Mouse (Mus musculus): ENCODE results near the gene Gm20422. TPM values are rescaled to one million over a fixed set of nuclear protein-coding genes. Genes with fewer than 3 reads are reported as not detected.

Gene Gm20422
- polyA plus RNA-seq (2014; fragmentation: Illumina TruSeq; extraction: RNeasy Lipid Tissue Mini Kit (QIAGEN cat#74804); ENCODE audit: low read depth, low replicate concordance) = not detected

DNA sequence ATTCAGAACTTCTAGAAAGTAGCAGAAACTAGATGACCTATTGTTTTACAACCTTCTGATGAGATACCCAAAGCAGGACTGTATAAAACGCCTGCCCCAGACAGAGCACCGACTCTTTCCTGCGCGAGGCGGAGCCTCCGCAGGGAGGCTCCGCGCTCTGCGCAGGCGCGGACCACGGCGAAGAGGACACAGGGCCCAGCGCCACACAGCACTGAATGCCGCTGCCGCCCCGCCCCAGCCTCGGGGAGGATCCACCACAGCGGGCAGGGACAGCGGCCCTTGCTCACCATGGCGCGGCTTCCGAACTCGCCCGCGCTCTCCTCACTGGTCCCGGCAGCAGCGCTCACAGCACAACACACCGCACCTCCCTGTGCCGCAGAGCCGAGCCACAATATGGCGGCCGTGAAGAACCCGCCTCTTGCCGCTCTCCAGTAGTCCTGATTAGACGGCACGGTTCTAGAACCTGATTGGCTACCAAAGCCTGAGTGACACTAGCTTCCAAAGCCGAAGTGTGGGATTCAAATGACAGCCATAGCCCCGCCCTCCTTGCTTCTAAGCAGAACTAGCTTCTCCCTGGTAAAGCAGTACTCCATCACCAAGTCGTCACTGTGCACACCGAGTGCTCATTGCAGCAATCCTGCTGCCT, at the start of gene Gm20422:
Gene Gm20422 (minus strand): TSS at position 384 of the 646 bp plus-strand sequence.

DNA sequence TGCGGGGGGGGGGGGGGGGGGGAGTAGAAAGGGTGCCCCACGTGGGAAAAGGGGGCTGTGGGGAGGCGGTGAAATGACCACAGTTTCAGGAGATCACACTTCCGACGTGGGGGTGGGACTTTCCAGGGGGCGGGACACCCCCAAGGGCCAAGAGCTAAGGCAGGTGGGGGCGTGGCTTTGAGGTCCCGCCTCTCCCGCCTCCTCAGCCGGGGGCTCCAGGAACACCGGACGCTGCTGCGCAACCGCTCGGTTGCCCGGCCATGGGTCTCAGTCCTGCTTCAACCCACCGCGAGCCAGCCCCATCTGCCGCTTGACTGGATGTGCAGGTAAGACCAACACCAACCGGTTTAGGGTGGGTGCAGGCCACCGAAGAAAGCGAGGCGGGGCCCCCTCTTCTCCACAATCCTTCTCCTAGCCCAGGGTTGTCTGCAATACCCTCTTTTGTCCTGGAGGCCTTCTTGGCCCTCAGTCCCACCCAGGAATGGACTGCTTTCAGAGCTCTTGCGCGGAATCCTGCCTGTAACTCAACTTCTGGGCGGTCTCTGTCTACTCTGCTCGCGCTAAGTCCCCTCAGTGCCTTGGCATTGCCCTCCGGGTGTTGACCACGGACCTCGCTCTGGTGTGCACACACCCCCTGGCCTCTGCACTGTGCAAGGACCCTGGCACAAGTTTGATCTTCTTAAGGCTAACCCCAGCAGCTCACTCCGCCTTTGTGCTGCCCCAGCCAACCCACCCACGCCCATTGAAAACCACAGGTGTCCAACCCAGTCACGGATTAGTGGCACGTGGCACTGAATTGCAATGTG, 47.9 kb upstream of the Gm20422 start, which contains the start of gene Lpar2:
Gene Lpar2 (plus strand): TSS at position 44 of the 806 bp plus-strand sequence.

DNA sequence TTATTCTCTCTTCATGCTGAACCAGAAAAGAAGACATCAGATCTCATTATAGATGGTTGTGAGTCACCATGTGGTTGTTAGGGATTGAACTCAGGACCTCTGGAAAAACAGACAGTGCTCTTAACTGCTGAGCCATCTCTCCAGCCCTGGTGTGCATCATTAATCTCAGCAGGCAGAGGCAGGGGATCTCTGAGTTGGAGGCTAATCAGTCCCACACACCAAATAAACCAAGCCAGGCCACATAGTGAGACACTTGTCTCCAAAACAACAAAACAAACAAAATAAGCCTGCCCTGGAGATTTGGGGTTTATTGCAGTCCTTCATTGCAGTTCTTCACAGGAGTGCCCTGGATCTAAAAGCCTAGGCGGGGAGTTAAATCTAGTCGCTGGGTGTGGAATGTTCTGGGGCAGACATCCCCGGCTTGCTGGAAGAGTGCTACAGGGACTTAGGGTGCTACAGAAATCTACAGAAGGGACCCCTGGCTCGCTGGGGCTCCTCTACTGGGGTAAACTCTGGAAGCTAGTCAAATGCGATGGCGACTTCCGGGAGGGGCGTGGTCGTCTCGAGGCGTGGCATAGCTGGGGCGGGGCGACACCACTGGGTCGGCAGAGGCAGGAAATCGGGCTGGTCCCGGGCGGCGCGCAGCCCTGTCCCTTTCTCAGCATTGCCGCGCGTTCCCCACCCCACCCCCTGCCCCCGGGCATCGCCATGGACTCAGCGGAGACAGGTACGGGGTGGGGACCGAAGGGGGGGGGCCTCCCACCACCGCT, 33.6 kb upstream of the Gm20422 start, which contains the start of gene Gmip:
Gene Gmip (plus strand): TSS at position 586 of the 770 bp plus-strand sequence.

DNA sequence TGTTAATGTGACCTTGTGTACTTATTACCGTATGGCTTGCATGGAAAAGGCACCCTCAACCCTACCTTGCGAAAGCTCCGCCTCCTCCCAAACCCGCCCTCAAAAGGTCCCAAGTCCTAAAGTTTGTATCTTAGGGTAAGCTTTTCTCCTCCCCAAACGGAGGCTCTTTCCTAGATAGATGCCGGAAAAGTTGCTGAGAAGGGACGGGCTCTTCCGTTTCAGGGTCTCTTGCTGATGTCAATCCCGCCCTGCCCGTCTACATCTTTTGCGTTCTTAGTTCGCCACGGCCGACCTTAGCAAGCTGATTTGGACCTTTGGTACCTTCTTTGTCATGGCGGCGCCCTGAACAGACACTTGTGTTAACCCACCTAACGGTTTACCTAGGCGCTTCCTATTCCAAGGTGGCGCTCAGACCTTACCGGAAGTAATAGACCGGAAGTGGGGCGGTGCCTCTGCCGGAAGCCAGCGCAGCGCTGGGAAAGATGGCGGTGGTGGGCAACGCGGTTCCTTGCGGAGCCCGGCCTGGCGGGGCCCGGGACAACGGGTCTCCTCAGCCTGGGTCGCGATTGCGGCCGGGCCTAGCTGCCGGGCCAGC, 16.2 kb upstream of the Gm20422 start, which contains the start of the genes Atp13a1 and Zfp866:
Gene Atp13a1 (plus strand): TSS at position 391 of the 595 bp plus-strand sequence.
Gene Zfp866 (minus strand): TSS at position 406 of the 595 bp plus-strand sequence.

DNA sequence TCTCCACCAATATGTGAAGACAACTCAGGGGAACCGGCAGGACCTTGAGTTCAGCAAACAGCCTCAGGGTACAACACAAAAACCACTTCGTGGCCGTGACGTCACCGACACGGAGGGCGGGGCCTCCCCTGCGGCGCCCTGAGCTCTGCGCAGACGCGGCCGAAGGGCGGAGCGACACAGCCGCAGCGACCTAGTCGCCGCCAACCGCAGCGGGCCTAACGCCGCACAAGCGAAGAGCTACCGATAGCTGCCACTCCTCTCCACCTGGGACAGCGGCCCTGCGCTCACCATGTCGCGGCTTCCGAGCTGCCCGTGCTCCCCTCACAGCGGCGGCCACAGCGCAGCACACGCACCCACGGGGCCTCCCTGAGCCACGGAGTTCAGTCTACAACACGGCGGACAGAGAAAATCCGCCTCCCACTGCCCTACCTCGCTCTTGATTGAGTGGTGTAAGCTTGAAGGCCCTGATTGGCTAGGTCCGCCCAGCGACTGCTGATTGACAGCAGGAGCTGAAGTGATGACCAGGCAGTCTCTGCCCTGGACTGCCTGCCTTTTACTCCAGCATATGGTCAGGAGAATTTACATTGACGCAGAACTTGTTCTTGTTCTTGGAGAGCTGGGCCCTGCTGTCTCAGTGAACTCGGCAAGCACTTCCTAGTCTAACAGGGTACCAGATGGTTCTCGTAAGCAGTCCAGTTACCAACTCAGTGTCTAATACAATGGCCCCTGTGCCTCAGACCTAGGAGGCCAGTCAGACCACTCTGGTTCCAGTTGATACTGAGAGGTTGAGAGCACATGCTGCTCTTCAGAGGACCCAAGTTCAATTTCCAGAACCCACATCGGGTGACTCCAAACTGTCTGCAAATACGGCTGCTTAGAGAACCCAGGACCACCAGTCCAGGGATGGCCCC, 24.9 kb downstream of the Gm20422 start, which contains the start of gene Zfp963:
Gene Zfp963 (minus strand): TSS at position 427 of the 911 bp plus-strand sequence.

DNA sequence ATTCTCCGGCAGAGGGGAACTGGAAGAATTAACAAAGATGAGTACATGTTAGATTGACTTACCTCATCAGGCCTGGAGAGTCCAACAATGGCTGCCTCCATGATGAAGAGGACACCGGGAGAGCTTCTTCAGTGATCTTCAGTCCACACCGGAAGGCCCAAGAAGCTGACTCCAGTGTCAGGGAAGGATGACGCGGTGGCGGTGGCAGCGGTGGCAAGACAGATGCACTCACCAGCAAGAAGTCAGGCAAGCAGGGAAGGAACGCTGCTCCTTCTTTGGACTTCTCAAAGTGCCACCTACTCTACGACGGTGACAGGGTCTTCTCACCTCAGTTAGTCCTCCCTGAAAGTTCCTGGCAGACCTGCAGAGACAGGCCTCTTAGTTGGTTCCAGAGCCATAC, 64.1 kb downstream of the Gm20422 start, which contains the start of gene Zfp869:
Gene Zfp869 (minus strand): TSS at position 101 of the 400 bp plus-strand sequence.

Other genes starting within 250 kb of the Gm20422 start
- gene Zfp868, start 149.3 kb downstream of the Gm20422 start, polyA plus RNA-seq (2014; fragmentation: Illumina TruSeq; extraction: RNeasy Lipid Tissue Mini Kit (QIAGEN cat#74804); ENCODE audit: low read depth, low replicate concordance) = 40.5 TPM
- gene Zfp964, start 120.4 kb downstream of the Gm20422 start, polyA plus RNA-seq (2014; fragmentation: Illumina TruSeq; extraction: RNeasy Lipid Tissue Mini Kit (QIAGEN cat#74804); ENCODE audit: low read depth, low replicate concordance) = 8.5 TPM
- gene Zfp869, start 64.2 kb downstream of the Gm20422 start, polyA plus RNA-seq (2014; fragmentation: Illumina TruSeq; extraction: RNeasy Lipid Tissue Mini Kit (QIAGEN cat#74804); ENCODE audit: low read depth, low replicate concordance) = 53.4 TPM
- gene Zfp963, start 24.9 kb downstream of the Gm20422 start, polyA plus RNA-seq (2014; fragmentation: Illumina TruSeq; extraction: RNeasy Lipid Tissue Mini Kit (QIAGEN cat#74804); ENCODE audit: low read depth, low replicate concordance) = 12.6 TPM
- 1.6 TPM for gene Atp13a1, start 16.3 kb upstream of the Gm20422 start, polyA plus RNA-seq (2014; fragmentation: Illumina TruSeq; extraction: RNeasy Lipid Tissue Mini Kit (QIAGEN cat#74804); ENCODE audit: low read depth, low replicate concordance)
- gene Zfp866, start 16.3 kb upstream of the Gm20422 start, polyA plus RNA-seq (2014; fragmentation: Illumina TruSeq; extraction: RNeasy Lipid Tissue Mini Kit (QIAGEN cat#74804); ENCODE audit: low read depth, low replicate concordance) = 35.9 TPM
- gene Gmip, start 33.8 kb upstream of the Gm20422 start, polyA plus RNA-seq (2014; fragmentation: Illumina TruSeq; extraction: RNeasy Lipid Tissue Mini Kit (QIAGEN cat#74804); ENCODE audit: low read depth, low replicate concordance) = 1.5 TPM
- gene Lpar2, start 47.5 kb upstream of the Gm20422 start, polyA plus RNA-seq (2014; fragmentation: Illumina TruSeq; extraction: RNeasy Lipid Tissue Mini Kit (QIAGEN cat#74804); ENCODE audit: low read depth, low replicate concordance) = 2.6 TPM
- not detected for gene Pbx4, start 57.6 kb upstream of the Gm20422 start, polyA plus RNA-seq (2014; fragmentation: Illumina TruSeq; extraction: RNeasy Lipid Tissue Mini Kit (QIAGEN cat#74804); ENCODE audit: low read depth, low replicate concordance)
- gene Cilp2, start 112.8 kb upstream of the Gm20422 start, polyA plus RNA-seq (2014; fragmentation: Illumina TruSeq; extraction: RNeasy Lipid Tissue Mini Kit (QIAGEN cat#74804); ENCODE audit: low read depth, low replicate concordance) = not detected
- gene Tssk6, start 127.3 kb upstream of the Gm20422 start, polyA plus RNA-seq (2014; fragmentation: Illumina TruSeq; extraction: RNeasy Lipid Tissue Mini Kit (QIAGEN cat#74804); ENCODE audit: low read depth, low replicate concordance) = not detected
- 1.2 TPM for gene Ndufa13, start 127.7 kb upstream of the Gm20422 start, polyA plus RNA-seq (2014; fragmentation: Illumina TruSeq; extraction: RNeasy Lipid Tissue Mini Kit (QIAGEN cat#74804); ENCODE audit: low read depth, low replicate concordance)
- not detected for gene Yjefn3, start 127.8 kb upstream of the Gm20422 start, polyA plus RNA-seq (2014; fragmentation: Illumina TruSeq; extraction: RNeasy Lipid Tissue Mini Kit (QIAGEN cat#74804); ENCODE audit: low read depth, low replicate concordance)
- 5.7 TPM for gene Gatad2a, start 221.5 kb upstream of the Gm20422 start, polyA plus RNA-seq (2014; fragmentation: Illumina TruSeq; extraction: RNeasy Lipid Tissue Mini Kit (QIAGEN cat#74804); ENCODE audit: low read depth, low replicate concordance)